Mouse (Mus musculus) thymus, postnatal 4 days (tissue): ENCODE measurements around the gene Hmgn5.
A peak's percentile ranks its signal among the peaks of the same experiment; 100 is the strongest.

Source experiments
- DNase-seq: peaks from one replicate; pipeline ENCODE4 v3.0.0; 2021

Gene Hmgn5

GRCm38 (mm10) chrX:109013283-109013682 lies at the start of gene Hmgn5:
Hmgn5 (minus strand) TSS chrX:109013404.
- DNase-seq: peak; percentile 93

DNA sequence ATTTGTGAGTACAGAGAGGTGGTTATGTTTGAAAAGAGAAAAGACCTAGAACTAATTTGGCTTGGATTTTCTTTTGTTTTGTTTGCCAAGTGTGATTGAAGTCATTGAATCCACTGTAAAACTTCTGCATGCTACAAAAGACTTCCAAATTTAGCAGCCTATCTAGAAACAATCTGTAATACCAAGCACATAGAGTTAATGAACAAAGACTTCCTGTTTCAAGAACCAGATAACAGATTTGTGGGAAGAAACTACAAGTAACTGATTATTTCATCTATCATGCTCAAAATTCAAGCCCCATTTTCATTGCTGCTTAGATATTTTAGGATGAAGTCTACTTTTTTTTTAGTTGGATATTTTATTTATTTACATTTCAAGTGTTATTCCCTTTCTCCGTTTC lies 34.6 kb upstream of the Hmgn5 start:
- DNase-seq: no peak

- no peak for DNase-seq
These were observed 13.0 kb upstream of the Hmgn5 start for GRCm38 (mm10) chrX:109026224-109026623.

DNA sequence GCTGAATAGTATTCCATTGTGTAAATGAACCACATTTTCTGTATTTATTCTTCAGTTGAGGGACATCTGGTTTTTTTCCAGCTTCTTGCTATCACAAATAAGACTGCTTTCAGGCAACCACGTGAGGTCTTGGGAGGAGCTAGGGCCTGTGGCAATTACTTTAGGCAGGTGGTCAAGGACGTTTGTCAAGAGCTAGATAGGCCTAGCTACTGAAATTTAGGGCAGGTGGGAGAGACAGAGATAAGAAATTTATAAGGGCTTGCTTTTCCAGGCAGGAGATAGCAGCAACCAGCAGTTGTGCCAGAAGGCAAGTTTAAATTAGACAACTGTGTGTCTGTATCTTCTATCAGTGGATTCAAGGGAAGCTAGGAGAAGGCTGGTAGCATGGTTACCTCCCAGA lies 7.7 kb upstream of the Hmgn5 start:
- DNase-seq: no peak

DNA sequence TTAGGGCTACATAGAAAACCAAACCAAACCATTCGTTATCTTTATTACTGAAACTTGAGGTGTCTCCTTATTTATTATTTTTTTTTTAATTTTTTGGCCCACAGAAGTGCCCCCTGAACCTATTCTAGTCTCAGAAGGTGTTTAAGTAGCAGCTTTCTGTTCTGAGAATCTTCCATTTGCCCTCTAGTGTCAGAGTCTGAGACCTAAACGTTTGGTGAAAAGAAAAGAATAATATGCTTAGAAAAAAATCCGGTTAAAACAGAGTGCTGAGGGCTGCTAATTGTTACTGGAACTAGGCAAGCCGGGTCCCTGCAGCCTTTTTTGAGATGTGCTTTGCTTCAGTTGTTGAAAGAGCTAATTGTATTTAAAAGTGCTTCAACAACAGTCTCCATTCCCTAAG lies 962 bp upstream of the Hmgn5 start:
- DNase-seq: no peak

DNA sequence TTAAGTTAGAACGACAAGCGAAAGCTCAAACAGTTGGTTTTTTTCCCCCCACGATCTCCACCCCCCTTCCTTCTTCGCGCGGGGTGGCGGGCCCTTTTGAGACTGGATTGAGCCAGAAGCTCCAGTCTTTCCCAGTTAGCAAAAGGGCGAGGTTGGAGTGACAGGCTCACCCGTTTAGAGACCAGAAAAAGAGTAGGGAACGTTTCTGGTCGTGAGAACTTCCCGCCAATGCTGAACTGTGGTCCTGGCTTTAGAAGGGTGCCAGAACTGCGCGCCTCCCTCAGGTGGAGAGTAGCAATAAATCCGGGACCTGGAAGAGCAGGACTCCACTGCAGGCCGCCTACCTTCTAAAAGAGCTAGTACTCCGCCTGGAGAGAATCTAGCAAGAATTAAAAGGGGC lies 482 bp upstream of the Hmgn5 start:
- DNase-seq: peak; percentile 62

DNA sequence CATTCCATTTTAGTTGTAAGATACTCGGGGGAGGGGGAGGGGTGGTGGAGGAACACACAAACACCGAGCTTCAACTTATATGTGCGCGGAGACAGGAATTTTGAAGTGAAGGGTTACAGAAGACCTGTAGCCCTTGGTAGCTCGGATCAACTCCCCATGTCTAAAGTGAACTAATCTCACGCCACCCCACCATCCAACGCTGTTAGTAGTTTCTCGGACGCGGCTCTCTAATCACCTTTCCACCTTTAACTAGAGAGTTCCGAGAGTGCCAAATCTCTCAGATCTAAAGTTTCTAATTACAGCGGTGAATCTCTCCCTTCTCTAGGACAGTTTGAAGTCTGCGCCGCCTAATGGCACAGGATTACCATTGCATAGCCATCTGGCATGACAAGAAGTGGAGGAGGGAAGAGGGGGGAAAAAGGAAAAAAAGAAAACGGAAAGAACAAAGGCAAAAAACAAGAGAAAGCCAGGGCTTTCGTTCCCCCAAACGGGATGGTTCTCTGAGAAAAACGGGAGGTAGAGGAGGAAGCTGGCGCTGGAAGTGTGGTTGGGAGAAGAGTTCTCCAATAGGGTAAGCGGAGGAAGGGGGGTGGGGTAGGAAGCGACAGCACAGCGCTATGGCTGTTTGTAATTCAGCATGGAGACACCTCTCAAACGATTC lies 703 bp downstream of the Hmgn5 start:
- peak; percentile 68 for DNase-seq

DNA sequence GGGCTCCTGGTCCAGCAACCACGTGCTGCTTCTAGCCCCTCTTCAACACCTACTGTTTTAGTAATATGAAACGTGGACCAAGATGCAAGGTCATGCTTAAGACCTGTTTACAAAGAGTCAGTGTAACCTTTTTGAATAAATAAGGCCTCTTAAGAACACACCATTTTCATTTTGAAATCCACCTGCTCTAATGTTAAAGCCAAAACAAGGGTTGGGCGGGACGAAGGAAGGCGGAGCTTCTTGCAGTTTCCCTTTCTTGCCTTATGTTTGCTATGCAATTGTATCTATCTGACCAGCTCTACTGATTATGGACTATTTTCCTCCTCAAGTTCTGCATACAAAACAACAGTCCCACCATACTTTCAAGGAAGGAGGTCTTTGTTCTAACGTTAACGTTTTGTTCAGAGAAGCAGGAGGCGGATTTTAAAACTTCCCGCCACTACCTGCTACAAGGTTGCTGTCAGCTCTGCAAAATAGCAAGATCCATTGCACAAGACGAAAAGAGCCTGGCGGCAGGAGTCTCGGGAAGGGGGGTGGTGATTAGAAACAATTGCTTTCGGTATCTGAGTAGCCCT lies 1.5 kb downstream of the Hmgn5 start:
- DNase-seq: peak; percentile 20

DNA sequence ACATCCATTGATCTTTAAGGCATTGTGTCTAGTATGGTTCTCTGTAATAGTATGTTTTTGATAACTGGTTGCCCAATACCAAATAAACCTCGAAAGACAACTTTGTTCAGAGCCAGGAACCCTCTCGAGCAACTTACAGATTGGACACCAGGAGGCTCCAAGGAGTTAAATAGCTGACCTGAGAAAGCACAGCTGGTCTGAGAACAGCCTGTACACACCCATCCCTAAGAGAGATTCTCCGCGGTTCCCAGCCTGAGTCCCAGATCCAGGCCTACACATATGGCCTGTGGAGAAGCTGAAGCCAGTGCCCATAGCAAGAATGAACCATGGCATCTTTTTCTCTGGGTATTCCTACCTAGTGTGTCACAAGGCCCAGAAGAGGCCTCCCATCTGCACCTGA lies 11.9 kb downstream of the Hmgn5 start:
- DNase-seq: no peak
